ENCODE assay signal across 15 mouse cellular contexts in genomic region chr10:60361615-60362309, GRCm38 (mm10). TPM values are rescaled to one million over a fixed set of nuclear protein-coding genes. Genes with fewer than 3 reads are reported as not detected.
DNase-seq lines count a peak whose midpoint lies in the region; ATAC-seq and TF ChIP-seq lines count a peak whose summit lies in the region.
"Had no signal": no experiment of that assay in that cellular context is flagged by ENCODE, and none has a peak within 500 bp of the region (broad histone marks: within the 10 kb centered on the region; RNA-seq: fewer than 3 reads in every experiment).

No protein-coding gene starts in this region.

- H3K27ac ChIP-seq in forebrain, postnatal 0 days (ENCODE audit: low read depth, low read length), result no peak overlapping the region
- H3K27ac ChIP-seq in forebrain, embryonic 12.5 days, result no peak overlapping the region
- peak overlapping the region; percentile 17 for H3K27ac ChIP-seq in liver, adult 2 months (replicated peaks; ENCODE audit: insufficient read depth, low read depth, low read length)
- H3K27ac ChIP-seq in embryonic facial prominence, embryonic 10.5 days (replicated peaks), result 0 out of 2 replicates have a peak overlapping the region, but pooled peaks have one; percentile 44
- peak overlapping the region; percentile 61 for H3K27ac ChIP-seq in limb, embryonic 15.5 days
- H3K27ac ChIP-seq in kidney, embryonic 15.5 days, result no peak overlapping the region
- H3K27ac ChIP-seq: layer of hippocampus, adult 2 months had no signal

- no peak overlapping the region for H3K4me3 ChIP-seq in forebrain, postnatal 0 days (ENCODE audit: low read depth, low read length)
- no peak overlapping the region for H3K4me3 ChIP-seq in forebrain, embryonic 12.5 days (replicated peaks)
- H3K4me3 ChIP-seq in liver, adult 2 months (ENCODE audit: insufficient read depth, low read depth, low read length), result no peak overlapping the region
- no peak overlapping the region for H3K4me3 ChIP-seq in embryonic facial prominence, embryonic 10.5 days
- no peak overlapping the region for H3K4me3 ChIP-seq in limb, embryonic 15.5 days
- H3K4me3 ChIP-seq in kidney, embryonic 15.5 days (replicated peaks), result no peak overlapping the region
- H3K4me3 ChIP-seq: layer of hippocampus, adult 2 months had no signal

- H3K27me3 ChIP-seq in forebrain, postnatal 0 days (ENCODE audit: insufficient read depth, low read length), result no peaks in the 10 kb centered on the region
- no peaks in the 10 kb centered on the region for H3K27me3 ChIP-seq in forebrain, embryonic 12.5 days
- no peaks in the 10 kb centered on the region for H3K27me3 ChIP-seq in liver, adult 2 months (ENCODE audit: control insufficient read depth, insufficient read depth, low read length)
- H3K27me3 ChIP-seq in embryonic facial prominence, embryonic 10.5 days (replicated peaks; ENCODE audit: low read depth, poor library complexity, severe bottlenecking), result no peaks in the 10 kb centered on the region
- no peaks in the 10 kb centered on the region for H3K27me3 ChIP-seq in limb, embryonic 15.5 days
- no peaks in the 10 kb centered on the region for H3K27me3 ChIP-seq in kidney, embryonic 15.5 days

- no peak for TF ChIP-seq CTCF in forebrain, postnatal 0 days (IDR thresholded peaks at IDR 0.05; ENCODE audit: low read depth)
- no peak for TF ChIP-seq CTCF in liver, adult 2 months (IDR thresholded peaks at IDR 0.05; ENCODE audit: low read depth, low read length)

- peak; percentile 37 for ATAC-seq in forebrain, postnatal 0 days
- no peak for ATAC-seq in forebrain, embryonic 12.5 days (ENCODE audit: low FRiP score)
- ATAC-seq in limb, embryonic 15.5 days (ENCODE audit: insufficient number of reproducible peaks, low FRiP score, low TSS enrichment, low read depth), result no peak
- no peak for ATAC-seq in inflammation-experienced regulatory T-cells, adult 6 months
- no peak for ATAC-seq in kidney, embryonic 15.5 days (replicated peaks; ENCODE audit: low FRiP score)

- no peaks in the 10 kb centered on the region for H3K4me1 ChIP-seq in forebrain, postnatal 0 days (ENCODE audit: insufficient read depth)
- H3K4me1 ChIP-seq in forebrain, embryonic 12.5 days, result peaks cover 3% of the 10 kb centered on the region; the same call in 1 of the 2 replicates
- H3K4me1 ChIP-seq in liver, adult 2 months (ENCODE audit: control insufficient read depth, insufficient read depth, low read length), result no peaks in the 10 kb centered on the region; the same call in 1 of the 2 replicates
- H3K4me1 ChIP-seq in embryonic facial prominence, embryonic 10.5 days, result peaks cover 49% of the 10 kb centered on the region
- peaks cover 33% of the 10 kb centered on the region for H3K4me1 ChIP-seq in limb, embryonic 15.5 days
- peaks cover 11% of the 10 kb centered on the region; the same call in 1 of the 2 replicates for H3K4me1 ChIP-seq in kidney, embryonic 15.5 days

- no peak overlapping the region for H3K4me2 ChIP-seq in forebrain, postnatal 0 days (ENCODE audit: low read depth)
- no peak overlapping the region for H3K4me2 ChIP-seq in forebrain, embryonic 12.5 days
- no peak overlapping the region for H3K4me2 ChIP-seq in limb, embryonic 15.5 days
- H3K4me2 ChIP-seq in kidney, embryonic 15.5 days, result no peak overlapping the region

- no peak for TF ChIP-seq POLR2A in liver, adult 2 months (IDR thresholded peaks at IDR 0.05; ENCODE audit: extremely low read depth, insufficient read depth, low read length)

- H3K9me3 ChIP-seq in forebrain, postnatal 0 days (ENCODE audit: low read length), result no peaks in the 10 kb centered on the region
- H3K9me3 ChIP-seq in forebrain, embryonic 12.5 days, result no peaks in the 10 kb centered on the region
- H3K9me3 ChIP-seq in embryonic facial prominence, embryonic 10.5 days, result no peaks in the 10 kb centered on the region
- no peaks in the 10 kb centered on the region for H3K9me3 ChIP-seq in limb, embryonic 15.5 days
- no peaks in the 10 kb centered on the region for H3K9me3 ChIP-seq in kidney, embryonic 15.5 days (replicated peaks)

- H3K9ac ChIP-seq in forebrain, postnatal 0 days, result no peak overlapping the region
- no peak overlapping the region for H3K9ac ChIP-seq in forebrain, embryonic 12.5 days
- H3K9ac ChIP-seq in liver, adult 2 months (ENCODE audit: low read depth, low read length), result no peak overlapping the region
- H3K9ac ChIP-seq in limb, embryonic 15.5 days, result no peak overlapping the region
- H3K9ac ChIP-seq in kidney, embryonic 15.5 days, result no peak overlapping the region

- no peaks in the 10 kb centered on the region for H3K79me2 ChIP-seq in liver, adult 2 months (ENCODE audit: control insufficient read depth, insufficient read depth, low read length)

- no peak for DNase-seq in forebrain, postnatal 0 days
- no peak for DNase-seq in liver, adult 2 months (ENCODE audit: extremely low read depth, low read depth, low spot score)
- DNase-seq in liver, result no peak
- no peak for DNase-seq in embryonic facial prominence, embryonic 10.5 days (ENCODE audit: low spot score)
- DNase-seq: cerebellum, adult 9-11 months; lung, postnatal 14 days; spleen, adult 18-20 months had no signal

- H3K36me3 ChIP-seq in forebrain, postnatal 0 days (ENCODE audit: insufficient read depth), result no peaks in the 10 kb centered on the region
- H3K36me3 ChIP-seq in forebrain, embryonic 12.5 days (replicated peaks), result no peaks in the 10 kb centered on the region
- H3K36me3 ChIP-seq in liver, adult 2 months (ENCODE audit: control insufficient read depth, insufficient read depth, low read length), result no peaks in the 10 kb centered on the region
- H3K36me3 ChIP-seq in embryonic facial prominence, embryonic 10.5 days (replicated peaks), result no peaks in the 10 kb centered on the region
- no peaks in the 10 kb centered on the region for H3K36me3 ChIP-seq in limb, embryonic 15.5 days
- H3K36me3 ChIP-seq in kidney, embryonic 15.5 days, result no peaks in the 10 kb centered on the region

- WGBS in forebrain, postnatal 0 days, result 53% methylated on average over 12 of the region's 12 CpGs
- 62% methylated on average over 12 of the region's 12 CpGs for WGBS in forebrain, embryonic 12.5 days
- 62% methylated on average over 12 of the region's 12 CpGs for WGBS in liver, adult 2 months
- WGBS in embryonic facial prominence, embryonic 10.5 days, result 61% methylated on average over 12 of the region's 12 CpGs
- 34% methylated on average over 12 of the region's 12 CpGs for WGBS in limb, embryonic 15.5 days
- WGBS in kidney, embryonic 15.5 days, result 49% methylated on average over 12 of the region's 12 CpGs

RNA-seq across cellular contexts. Expression of gene Vsir, which starts 15.1 kb away (rescaled TPM):
- 6.8 and 9.3 TPM in 2 replicates for total RNA-seq in forebrain, postnatal 0 days (2014; rRNA removed)
- 2.5 TPM in 2 replicates for polyA plus RNA-seq in forebrain, postnatal 0 days (2015; fragmentation: Nextera tagmentation; extraction: Ambion mirVana)
- 1.00 and 1.3 TPM in 2 replicates for polyA plus RNA-seq in forebrain, embryonic 12.5 days (2016; fragmentation: Nextera tagmentation; extraction: Ambion mirVana)
- total RNA-seq in liver, adult 2 months (2014; rRNA removed), result 5.3 and 5.8 TPM in 2 replicates
- polyA plus RNA-seq in liver, adult 2 months (2012; rRNA removed), result 5.6 and 8.1 TPM in 2 replicates
- 2.3 and 2.6 TPM in 2 replicates for polyA plus RNA-seq in embryonic facial prominence, embryonic 10.5 days (2016; fragmentation: Nextera tagmentation; extraction: Ambion mirVana)
- polyA plus RNA-seq in limb, embryonic 15.5 days (2015; fragmentation: Nextera tagmentation; extraction: Ambion mirVana), result 3.4 and 6.7 TPM in 2 replicates
- polyA plus RNA-seq in inflammation-experienced regulatory T-cells, adult 6 months (2017; shearing (Covaris generic)), result 100 to 1,000 TPM; 181 to 200 (median 196) TPM
- polyA plus RNA-seq in kidney, embryonic 15.5 days (2015; fragmentation: Nextera tagmentation; extraction: Ambion mirVana), result 3.9 and 4.2 TPM in 2 replicates

RNA-seq across cellular contexts. Expression of gene Gm17455, which starts 37.8 kb away (rescaled TPM):
- total RNA-seq in forebrain, postnatal 0 days (2014; rRNA removed), result 4.7 and 5.4 TPM in 2 replicates
- 9.4 and 10.6 TPM in 2 replicates for polyA plus RNA-seq in forebrain, postnatal 0 days (2015; fragmentation: Nextera tagmentation; extraction: Ambion mirVana)
- 1.9 and 2.7 TPM in 2 replicates for polyA plus RNA-seq in forebrain, embryonic 12.5 days (2016; fragmentation: Nextera tagmentation; extraction: Ambion mirVana)
- not detected in 2 replicates for total RNA-seq in liver, adult 2 months (2014; rRNA removed)
- not detected in 2 replicates for polyA plus RNA-seq in liver, adult 2 months (2012; rRNA removed)
- polyA plus RNA-seq in embryonic facial prominence, embryonic 10.5 days (2016; fragmentation: Nextera tagmentation; extraction: Ambion mirVana), result 0.96 and 2.6 TPM in 2 replicates
- 1.2 and 4.0 TPM in 2 replicates for polyA plus RNA-seq in limb, embryonic 15.5 days (2015; fragmentation: Nextera tagmentation; extraction: Ambion mirVana)
- polyA plus RNA-seq in inflammation-experienced regulatory T-cells, adult 6 months (2017; shearing (Covaris generic)), result 1 to 10 TPM in 2 of 3 experiments, under 1 TPM in 1; 0.79 to 3.3 (median 1.5) TPM
- 0.62 and 0.88 TPM in 2 replicates for polyA plus RNA-seq in kidney, embryonic 15.5 days (2015; fragmentation: Nextera tagmentation; extraction: Ambion mirVana)
- total RNA-seq: heart, adult 18-20 months; layer of hippocampus, adult 2 months; MEL had no signal
- polyA plus RNA-seq: C2C12 had no signal

Comparison
In these comparisons a context has a peak if more than half of its experiments do, and no peak if none do; other contexts are left out.
1. H3K27ac ChIP-seq: peak in liver, adult 2 months (single experiment), embryonic facial prominence, embryonic 10.5 days (single experiment) and limb, embryonic 15.5 days (single experiment); none in forebrain, postnatal 0 days (single experiment), forebrain, embryonic 12.5 days (single experiment) and kidney, embryonic 15.5 days (single experiment).
2. RNA of gene Vsir, which starts 15.1 kb away (polyA plus RNA-seq): 181 to 200 TPM in inflammation-experienced regulatory T-cells, adult 6 months; 5.6 to 8.1 TPM in liver, adult 2 months, 3.9 to 4.2 TPM in kidney, embryonic 15.5 days, 3.4 to 6.7 TPM in limb, embryonic 15.5 days, 2.3 to 2.6 TPM in embryonic facial prominence, embryonic 10.5 days, 2.5 TPM in forebrain, postnatal 0 days and 1.00 to 1.3 TPM in forebrain, embryonic 12.5 days; every median in the first group is over 10 times any median in the second.